Mouse (Mus musculus) liver, postnatal 0 days (tissue): ENCODE measurements around the gene Osbpl3. TPM values are rescaled to one million over a fixed set of nuclear protein-coding genes. Genes with fewer than 3 reads are reported as not detected.

Experiments
- ATAC-seq: fragments of 200-750 bp; cut with Nextera tagmentation; 2 replicates; pipeline ENCODE4 v1.8.0; 2017; ENCODE audit warnings: mild to moderate bottlenecking, moderate library complexity
- DNase-seq: peaks from one replicate; pipeline ENCODE4 v3.0.0-alpha.2; 2016
- H3K27ac ChIP-seq: fragments of 300-500 bp; sonication (generic); 2 replicates; pipeline ENCODE4 v1.5.1; 2014; ENCODE audit warnings: antibody characterized with exemption, moderate library complexity, mild to moderate bottlenecking, low read depth
- H3K27me3 ChIP-seq: fragments of 300-500 bp; sonication (generic); 2 replicates; pipeline ENCODE4 v1.6.1; 2014; ENCODE audit warnings: low read length, control low read depth, mixed read lengths; ENCODE audit not compliant: insufficient read depth
- H3K36me3 ChIP-seq: fragments of 300-500 bp; sonication (generic); replicated peaks from 2 replicates; pipeline ENCODE4 v1.6.1; 2014; ENCODE audit warnings: mild to moderate bottlenecking, control low read depth, low read length, moderate library complexity, mixed read lengths; ENCODE audit not compliant: insufficient read depth
- H3K4me1 ChIP-seq: fragments of 300-500 bp; sonication (generic); 2 replicates; pipeline ENCODE4 v1.6.1; 2014; ENCODE audit warnings: antibody characterized with exemption, mild to moderate bottlenecking, control low read depth; ENCODE audit not compliant: insufficient read depth
- H3K4me2 ChIP-seq: fragments of 300-500 bp; sonication (generic); 2 replicates; pipeline ENCODE4 v1.6.1; 2014; ENCODE audit warnings: low read depth, mild to moderate bottlenecking, low read length, moderate library complexity, mixed read lengths
- H3K4me3 ChIP-seq: fragments of 300-500 bp; sonication (generic); 2 replicates; pipeline ENCODE4 v1.5.1; 2014; ENCODE audit warnings: low read depth, low read length
- H3K9ac ChIP-seq: fragments of 300-500 bp; sonication (generic); replicated peaks from 2 replicates; pipeline ENCODE4 v1.6.1; 2014; ENCODE audit warnings: mild to moderate bottlenecking, moderate library complexity
- H3K9me3 ChIP-seq: fragments of 300-500 bp; sonication (generic); 2 replicates; pipeline ENCODE4 v1.6.1; 2016; ENCODE audit warnings: mild to moderate bottlenecking, control low read depth, low read length, mixed read lengths
- CTCF ChIP-seq: sonication (generic); IDR thresholded peaks from 2 replicates; pipeline ENCODE4 v1.5.1; 2016; ENCODE audit warnings: antibody characterized with exemption, low read depth
- EP300 ChIP-seq: IDR thresholded peaks from 2 replicates; pipeline ENCODE4 v1.6.1; 2016; ENCODE audit warnings: antibody characterized with exemption, low read depth, mild to moderate bottlenecking
- WGBS: fragments of 180-500 bp; shearing (Covaris S2); extraction: QIAGEN DNeasy Blood & Tissue Kit; methylation state at CpG from one replicate; pipeline ENCODE4 v1.1.7; 2014; ENCODE audit not compliant: insufficient replicate concordance; 5-methylcytosine and 5-hydroxymethylcytosine counted together
- polyA plus RNA-seq: library from polyadenylated mRNA; unstranded; fragments of >200 nt; fragmentation: Nextera tagmentation; extraction: Ambion mirVana; gene quantifications from 2 replicates; pipeline ENCODE4 v1.2.1, GENCODE M21; 2015

Osbpl3 gene
- polyA plus RNA-seq, 1 experiment from 2014 or later, result 0.96 TPM

DNA sequence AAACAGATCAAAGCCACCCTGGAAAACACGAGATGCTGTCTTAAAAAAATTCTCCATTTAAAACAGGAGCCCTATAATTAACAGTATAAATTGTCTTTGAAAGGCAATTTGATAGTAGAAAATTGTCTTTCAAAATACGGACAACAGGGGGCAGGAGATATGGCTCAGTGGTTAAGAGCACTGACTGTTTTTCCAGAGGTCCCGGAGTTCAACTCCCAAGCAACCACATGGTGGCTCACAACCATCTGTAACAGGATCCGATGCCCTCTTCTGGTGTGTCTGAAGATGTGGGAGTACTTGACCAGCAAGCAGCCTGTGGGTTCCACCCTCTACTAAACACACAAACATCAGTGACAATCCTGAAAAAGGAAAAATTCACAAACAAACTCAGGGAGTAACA, 69.5 kb downstream of the Osbpl3 start:
- Histone ChIP-seq H3K4me3 (no peak overlapping the region), H3K27me3 (no peaks in the 10 kb centered on the region), H3K9ac (no peak overlapping the region), H3K9me3 (no peaks in the 10 kb centered on the region), H3K4me2 (no peak overlapping the region), H3K4me1 (0 out of 2 replicates have a peak, but pooled peaks cover under 1% of the 10 kb centered on the region), H3K36me3 (no peaks in the 10 kb centered on the region), H3K27ac (no peak overlapping the region)
- TF ChIP-seq EP300 (no peak), CTCF (0 out of 2 replicates have a peak, but pooled peaks have one; percentile 1)
- no peak for ATAC-seq
- no peak for DNase-seq
- WGBS, result 67% methylated on average over 4 of the region's 4 CpGs

DNA sequence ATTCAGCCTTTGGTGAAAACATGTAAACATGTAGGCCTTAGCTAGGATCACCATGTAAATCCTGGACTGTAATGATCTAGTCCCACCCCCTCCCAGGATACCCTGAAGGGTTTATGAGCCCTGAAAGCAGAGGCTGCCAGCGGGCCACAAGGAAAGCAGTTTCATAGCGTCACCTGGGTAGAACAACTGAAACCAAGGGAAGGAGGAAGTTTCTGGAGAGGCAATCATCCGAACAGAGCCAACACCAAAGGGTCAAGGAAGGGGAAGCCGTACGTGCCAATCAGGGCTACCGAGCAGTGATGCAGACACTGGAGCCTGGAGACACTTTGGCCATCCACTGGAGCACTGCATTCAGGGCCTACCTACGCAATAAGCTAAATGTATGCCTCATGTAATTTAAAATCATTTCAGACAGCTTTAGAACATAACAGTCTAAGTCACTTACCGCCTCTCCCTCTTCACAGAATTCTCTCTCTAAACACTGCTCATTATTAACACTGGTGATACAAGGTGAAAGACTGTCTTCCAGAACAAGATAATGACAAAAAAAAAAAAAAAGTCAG, 70.5 kb downstream of the Osbpl3 start:
- Histone ChIP-seq H3K27me3 (no peaks in the 10 kb centered on the region), H3K4me1 (peaks cover 4% of the 10 kb centered on the region; the same call in 1 of the 2 replicates), H3K27ac (no peak overlapping the region), H3K9ac (no peak overlapping the region), H3K4me2 (no peak overlapping the region), H3K4me3 (no peak overlapping the region), H3K9me3 (no peaks in the 10 kb centered on the region), H3K36me3 (no peaks in the 10 kb centered on the region)
- 70% methylated on average over 8 of the region's 8 CpGs for WGBS
- TF ChIP-seq CTCF (no peak), EP300 (no peak)
- ATAC-seq, result no peak
- DNase-seq, result no peak

DNA sequence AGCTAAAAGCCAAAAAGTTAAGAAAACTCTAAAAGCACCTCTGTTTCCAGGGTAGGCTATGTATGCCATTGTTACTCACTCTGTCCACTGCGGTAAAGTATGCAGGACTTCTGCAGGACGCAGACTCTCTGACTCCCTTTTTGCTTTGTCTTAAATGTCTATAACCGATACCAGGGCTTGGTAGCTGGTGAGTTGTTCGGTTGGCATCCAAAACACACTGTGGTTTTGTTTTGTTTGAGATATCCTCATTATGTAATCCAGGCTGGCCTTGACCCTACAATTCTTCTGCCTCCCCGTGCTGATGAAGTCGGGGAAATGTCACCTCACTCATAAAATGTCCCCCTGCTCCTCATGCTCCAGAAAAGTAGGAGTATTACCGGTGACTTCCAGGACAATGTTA, 73.3 kb downstream of the Osbpl3 start:
- H3K27me3 ChIP-seq, result no peaks in the 10 kb centered on the region
- WGBS, result 70% methylated on average over 7 of the region's 7 CpGs
- H3K4me1 ChIP-seq, result peaks cover 17% of the 10 kb centered on the region; the same call in 1 of the 2 replicates
- TF ChIP-seq EP300, result no peak
- H3K36me3 ChIP-seq, result no peaks in the 10 kb centered on the region
- H3K9ac ChIP-seq, result no peak overlapping the region
- H3K9me3 ChIP-seq, result no peaks in the 10 kb centered on the region
- H3K4me2 ChIP-seq, result no peak overlapping the region
- no peak for DNase-seq
- no peak overlapping the region for H3K4me3 ChIP-seq
- no peak overlapping the region for H3K27ac ChIP-seq
- no peak for ATAC-seq

DNA sequence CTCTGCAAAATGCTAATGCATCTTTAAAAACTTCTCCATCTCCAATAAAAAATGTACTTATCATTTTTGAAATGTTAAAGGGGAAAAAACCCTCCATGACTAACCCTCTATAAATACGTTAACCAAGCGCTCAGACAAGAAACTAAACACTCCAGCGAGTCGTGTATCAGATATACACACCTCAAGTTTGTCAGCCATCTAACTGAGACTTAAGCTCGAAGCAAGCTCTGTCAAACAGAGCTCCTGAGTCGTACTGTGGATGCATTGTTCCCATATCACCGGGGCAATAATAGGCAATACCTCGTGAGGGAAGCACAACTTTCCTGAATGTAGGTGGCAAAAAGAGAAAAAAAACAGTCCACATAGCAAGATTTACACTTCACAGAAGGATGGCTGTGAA, 73.8 kb downstream of the Osbpl3 start:
- Histone ChIP-seq H3K27ac (no peak overlapping the region), H3K9ac (no peak overlapping the region), H3K9me3 (no peaks in the 10 kb centered on the region), H3K4me3 (no peak overlapping the region), H3K27me3 (no peaks in the 10 kb centered on the region), H3K4me2 (peak overlapping the region; percentile 53; the same call in 1 of the 2 replicates), H3K4me1 (peaks cover 17% of the 10 kb centered on the region; the same call in 1 of the 2 replicates), H3K36me3 (no peaks in the 10 kb centered on the region)
- WGBS, result 42% methylated on average over 8 of the region's 8 CpGs
- TF ChIP-seq CTCF (no peak), EP300 (no peak)
- DNase-seq (no peak), ATAC-seq (no peak)

DNA sequence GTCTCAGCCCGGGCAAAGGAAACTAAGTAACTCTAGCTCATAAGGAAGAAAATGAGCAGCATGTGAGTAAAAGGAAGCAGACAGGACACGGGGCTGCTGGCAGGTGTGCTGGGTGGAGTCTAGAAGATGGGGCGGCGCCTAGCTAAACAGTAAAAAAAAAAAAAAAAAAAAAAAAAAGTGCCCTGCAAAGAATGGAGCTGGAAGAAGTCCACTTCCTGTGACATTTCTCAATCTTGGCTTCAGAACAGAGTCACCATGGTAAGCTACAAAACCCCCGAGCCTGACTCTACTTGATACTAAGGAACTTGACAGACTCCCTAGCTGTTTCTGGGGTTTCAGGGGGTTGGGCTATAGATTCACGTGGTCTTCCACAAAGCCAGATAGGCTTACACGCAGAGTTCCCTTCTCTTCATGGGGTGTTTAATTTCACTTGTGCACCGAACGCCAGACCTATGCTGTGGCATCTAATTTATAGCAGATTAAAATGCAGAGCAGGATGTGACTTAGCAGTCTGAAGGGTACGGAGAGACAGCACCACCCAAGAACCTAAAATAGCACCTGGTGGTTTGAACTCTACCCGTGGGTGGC, 74.4 kb downstream of the Osbpl3 start:
- no peaks in the 10 kb centered on the region for H3K36me3 ChIP-seq
- peak overlapping the region; percentile 53 for H3K4me2 ChIP-seq
- no peak overlapping the region for H3K27ac ChIP-seq
- peaks cover 17% of the 10 kb centered on the region; the same call in 1 of the 2 replicates for H3K4me1 ChIP-seq
- WGBS, result 11% methylated on average over 11 of the region's 11 CpGs
- H3K4me3 ChIP-seq, result no peak overlapping the region
- TF ChIP-seq EP300 (no peak), CTCF (no peak)
- no peaks in the 10 kb centered on the region for H3K9me3 ChIP-seq
- ATAC-seq (peak; percentile 14; the same call in 1 of the 2 replicates), DNase-seq (peak; percentile 19)
- H3K27me3 ChIP-seq, result no peaks in the 10 kb centered on the region
- H3K9ac ChIP-seq, result no peak overlapping the region

DNA sequence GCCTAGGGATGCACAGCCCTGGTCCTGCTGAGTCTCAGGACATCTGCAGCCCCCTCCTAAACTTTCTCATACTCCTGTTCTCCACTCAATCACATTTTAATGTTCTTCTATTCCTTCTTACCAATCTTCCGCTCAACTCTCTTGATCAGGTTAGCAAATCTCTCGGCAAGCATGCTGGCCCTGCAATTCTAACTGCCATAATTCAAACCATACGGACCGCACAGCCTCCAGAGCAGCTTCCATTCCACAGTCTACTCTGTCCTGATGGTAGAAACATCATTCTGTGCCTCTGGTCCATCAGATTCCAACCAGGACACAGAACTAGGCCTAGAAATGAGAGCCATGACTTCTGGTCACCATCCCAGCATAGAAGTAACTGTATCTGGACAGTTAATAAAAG, 76.3 kb downstream of the Osbpl3 start:
- DNase-seq (no peak), ATAC-seq (no peak)
- WGBS, result 83% methylated on average over 4 of the region's 4 CpGs
- Histone ChIP-seq H3K4me3 (no peak overlapping the region), H3K9me3 (no peaks in the 10 kb centered on the region), H3K4me1 (peaks cover 17% of the 10 kb centered on the region; the same call in 1 of the 2 replicates), H3K4me2 (no peak overlapping the region), H3K36me3 (no peaks in the 10 kb centered on the region), H3K9ac (no peak overlapping the region), H3K27me3 (no peaks in the 10 kb centered on the region), H3K27ac (no peak overlapping the region)
- TF ChIP-seq CTCF (no peak), EP300 (no peak)
